Mouse (Mus musculus) frontal cortex, postnatal 14 days (tissue): Measurements from ENCODE around the gene Vmn2r66.

Source experiments
- DNase-seq, 2 experiments: peaks; one replicate each; pipeline ENCODE4 v3.0.0; 2022; ENCODE audit warnings: low spot score in 2 of 2

Gene Vmn2r66

DNA sequence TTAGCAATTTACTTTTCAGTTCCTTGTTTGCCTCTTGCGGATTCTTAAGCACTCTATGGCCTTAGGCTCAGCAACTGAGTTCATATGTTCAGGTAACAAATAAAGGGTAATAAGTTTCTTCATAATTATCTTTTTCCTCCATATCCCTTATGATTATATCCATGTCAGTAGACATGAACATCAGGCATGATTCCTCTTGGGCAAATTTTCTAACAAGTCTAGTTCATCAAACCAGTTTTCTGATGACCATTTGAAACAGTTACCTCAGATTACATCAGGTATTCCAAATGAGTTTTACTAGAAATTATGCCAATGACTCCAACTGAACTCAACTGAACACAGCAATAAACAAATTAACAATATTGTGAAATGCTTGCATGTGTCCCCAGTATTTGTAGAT lies at the start of gene Vmn2r66:
Vmn2r66 (minus strand) TSS at position 101 of the 400 bp plus-strand sequence.
- DNase-seq, result no peak

DNA sequence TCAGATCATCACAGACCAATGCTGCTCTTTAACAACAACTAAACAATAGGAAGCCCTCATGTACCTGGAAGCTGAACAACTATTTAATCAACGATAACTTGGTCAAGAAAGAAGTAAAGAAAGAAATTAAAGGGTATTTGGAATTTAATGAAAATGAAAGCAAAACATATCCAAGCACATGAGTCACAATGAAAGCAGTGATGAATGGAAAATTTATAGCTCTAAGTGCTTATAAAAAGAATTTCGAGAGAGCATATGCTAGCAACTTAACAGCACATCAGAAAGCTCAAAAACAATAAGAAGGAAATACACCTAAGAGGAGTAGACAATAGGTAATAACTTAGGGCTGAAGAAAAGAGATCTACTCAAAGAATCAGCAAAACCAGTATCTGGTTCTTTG lies 15.4 kb downstream of the Vmn2r66 start:
- no peak for DNase-seq

DNA sequence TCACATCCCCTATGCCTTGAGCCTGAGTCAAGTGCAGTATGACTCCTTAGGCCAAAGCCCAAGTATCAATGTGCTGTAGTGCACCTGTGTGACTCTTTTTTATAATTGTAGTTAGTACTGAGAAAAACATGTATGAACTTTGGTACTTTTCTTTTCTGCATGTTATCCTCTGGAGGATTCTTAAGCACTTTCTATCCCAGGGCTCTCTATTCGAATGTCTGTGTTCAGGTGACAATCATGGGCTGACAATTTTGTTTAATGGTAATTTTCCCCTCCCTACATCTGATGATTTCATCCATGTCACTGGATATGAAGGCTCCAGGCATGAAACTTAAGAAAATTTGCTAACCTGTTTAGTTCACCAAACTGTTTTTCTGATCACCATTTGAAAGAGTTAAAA lies 48.1 kb downstream of the Vmn2r66 start, which contains the start of gene Vmn2r65:
Vmn2r65 (minus strand) TSS at position 101 of the 400 bp plus-strand sequence.
- no peak for DNase-seq
